Mouse (Mus musculus): ENCODE results near the gene Sigirr. TPM values are rescaled to one million over a fixed set of nuclear protein-coding genes. Genes with fewer than 3 reads are reported as not detected.

The Sigirr gene
- 2.3 and 2.5 TPM in 2 replicates for polyA plus RNA-seq (2012; rRNA removed)

DNA sequence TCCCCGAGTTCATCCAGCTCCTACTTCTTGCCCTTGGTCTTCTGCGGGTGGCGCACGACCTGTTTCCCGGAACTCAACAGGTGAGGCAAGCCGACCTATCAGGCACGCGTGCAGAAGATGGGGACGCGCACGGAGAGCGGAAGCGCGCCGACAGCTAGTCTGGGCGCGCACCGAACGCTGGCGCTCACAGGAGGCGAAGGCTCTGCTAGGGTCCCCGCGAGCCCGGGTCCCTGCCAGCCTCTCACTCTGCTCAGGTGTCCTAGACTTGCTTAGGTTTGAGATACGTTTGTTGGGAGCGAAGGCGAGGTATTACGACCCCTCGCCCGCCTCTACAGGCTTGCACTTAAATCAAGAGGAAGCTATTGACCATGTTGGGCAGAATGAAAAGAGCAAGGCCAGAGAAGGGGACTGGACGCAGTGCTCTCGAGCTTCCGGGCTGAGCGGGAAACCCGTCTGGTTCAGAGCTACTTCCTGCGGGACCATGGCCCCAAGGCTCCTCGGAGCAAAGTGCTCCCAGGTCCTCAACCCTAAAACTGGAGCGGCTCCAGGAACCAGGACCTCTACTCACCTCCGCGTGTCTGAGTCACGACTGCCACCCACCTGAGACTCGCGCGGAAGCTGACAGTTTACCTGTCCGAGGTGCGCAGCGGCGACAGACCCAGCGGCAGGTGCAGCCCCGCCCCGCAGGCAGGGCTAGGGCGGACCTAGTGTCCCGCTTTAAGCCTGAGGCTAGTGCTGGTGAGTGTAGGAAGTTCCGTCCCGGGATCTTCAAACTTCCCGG, at the start of gene Sigirr:
TSS of gene Sigirr (minus strand) at position 662 of the 781 bp plus-strand sequence.

DNA sequence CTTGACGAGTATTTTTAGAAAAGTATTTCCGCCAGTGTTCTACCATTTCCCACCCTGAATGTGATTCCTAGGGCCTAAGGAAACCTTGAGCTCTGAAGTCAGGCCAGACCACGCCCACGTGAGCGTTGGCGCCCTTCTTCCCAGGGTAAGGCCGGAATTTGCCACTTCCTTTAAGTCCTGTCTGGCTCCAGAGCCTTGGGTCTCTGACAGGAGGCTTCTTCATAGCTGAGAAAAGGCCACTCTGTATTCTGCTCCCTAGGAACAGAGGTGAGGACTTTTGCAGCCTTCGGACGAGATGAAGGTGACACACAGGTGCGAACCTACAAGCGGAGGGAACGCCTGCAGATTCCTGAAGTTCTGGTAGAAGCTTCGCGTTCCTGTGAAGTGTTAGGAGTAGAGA, 21.9 kb upstream of the Sigirr start, which contains the start of gene Ptdss2:
TSS of gene Ptdss2 (plus strand) at position 138 of the 400 bp plus-strand sequence.

DNA sequence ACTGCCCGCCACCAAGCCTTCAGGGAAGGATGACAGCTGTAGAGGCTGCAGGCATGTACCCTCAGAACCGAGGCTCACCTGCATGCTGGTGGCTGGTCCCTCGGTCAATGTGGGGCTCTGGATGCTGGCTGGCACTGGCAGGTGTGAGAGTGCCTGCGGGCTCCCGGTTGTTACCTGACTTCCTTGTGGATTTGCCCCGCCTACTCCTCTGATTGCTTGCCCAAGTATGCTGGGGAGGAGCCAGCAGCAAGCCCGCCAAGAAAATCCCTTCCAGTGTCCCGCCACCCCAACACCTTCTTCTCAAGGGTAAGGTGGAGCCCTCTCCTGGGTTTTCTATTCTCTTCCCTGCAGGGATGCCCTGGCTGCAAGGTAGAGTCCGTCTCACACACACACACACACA, 17.3 kb upstream of the Sigirr start, which contains the start of gene Ano9:
TSS of gene Ano9 (minus strand) at position 171 of the 400 bp plus-strand sequence.

DNA sequence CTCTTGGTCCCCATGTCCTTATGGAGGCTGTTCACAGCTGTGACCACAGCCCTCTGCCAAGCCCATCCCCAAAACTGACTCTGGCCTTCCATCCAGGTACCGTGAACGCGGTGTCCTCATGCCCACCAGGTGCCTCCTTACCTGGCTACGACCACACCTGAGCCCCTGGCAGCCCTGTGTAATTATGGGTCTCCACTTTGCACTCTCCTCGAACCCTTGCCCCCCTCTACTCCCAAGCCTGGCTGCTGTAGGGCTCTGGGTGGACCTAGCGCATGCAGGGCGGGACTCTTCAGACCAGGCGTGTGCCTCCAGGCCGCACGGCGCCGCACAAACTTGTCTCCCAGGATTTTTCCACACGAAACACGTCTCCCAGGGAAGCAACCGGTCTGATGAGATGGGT, 22.5 kb downstream of the Sigirr start, which contains the start of gene Pkp3:
TSS of gene Pkp3 (plus strand) at position 378 of the 400 bp plus-strand sequence.

DNA sequence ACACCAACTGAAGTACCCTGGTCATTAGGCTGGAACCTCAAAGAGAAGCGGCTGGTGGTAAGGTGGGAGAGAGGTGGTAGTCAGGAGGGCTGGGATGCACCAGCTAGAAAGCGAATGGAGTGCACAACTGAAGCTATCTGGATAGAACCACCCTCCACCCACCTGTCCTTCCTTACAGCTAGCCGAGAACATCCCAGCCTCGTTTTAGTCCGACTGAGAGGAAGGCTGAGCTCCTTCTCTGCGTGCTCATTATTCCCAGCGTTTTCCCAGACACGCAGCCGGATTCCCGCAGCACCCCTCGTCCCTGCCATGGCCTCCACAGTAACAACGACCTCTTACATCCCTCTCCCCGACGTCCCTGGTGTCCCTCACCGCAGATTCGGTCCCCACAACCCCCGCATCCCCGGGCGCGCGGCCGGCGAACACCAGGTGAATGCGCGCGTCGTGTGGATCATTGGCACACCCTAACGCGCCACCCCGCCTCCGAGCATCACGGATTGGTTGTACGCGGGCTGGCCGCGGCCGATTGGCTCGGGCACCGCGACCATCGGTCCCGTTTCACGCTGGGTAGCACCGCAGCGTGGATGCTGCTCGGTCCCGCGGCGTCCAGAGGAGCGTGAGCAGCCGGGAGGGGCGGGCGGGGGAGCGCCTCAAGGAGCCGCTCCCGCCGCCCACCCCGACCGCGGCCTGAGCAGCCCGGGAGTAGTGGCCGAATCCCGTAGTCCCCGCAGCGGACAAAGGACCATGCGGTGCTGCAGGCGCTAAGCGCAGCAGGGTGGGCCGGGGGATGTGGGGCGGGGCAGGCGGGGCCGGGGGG, 39.7 kb downstream of the Sigirr start, which contains the start of gene B4galnt4:
TSS of gene B4galnt4 (plus strand) at position 679 of the 817 bp plus-strand sequence.

Other genes starting within 250 kb of the Sigirr start
- 0.24 and 0.28 TPM in 2 replicates for gene Gm45785, start 244.2 kb downstream of the Sigirr start, polyA plus RNA-seq (2012; rRNA removed)
- gene Ric8a, start 243.6 kb downstream of the Sigirr start, polyA plus RNA-seq (2012; rRNA removed) = 103 and 106 TPM in 2 replicates
- gene Bet1l, start 243.0 kb downstream of the Sigirr start, polyA plus RNA-seq (2012; rRNA removed) = 33.4 and 36.0 TPM in 2 replicates
- gene Psmd13, start 218.6 kb downstream of the Sigirr start, polyA plus RNA-seq (2012; rRNA removed) = 140 and 147 TPM in 2 replicates
- gene Sirt3, start 218.3 kb downstream of the Sigirr start, polyA plus RNA-seq (2012; rRNA removed) = 57.5 and 62.3 TPM in 2 replicates
- gene Cox8b, start 200.1 kb downstream of the Sigirr start, polyA plus RNA-seq (2012; rRNA removed) = 3.9 TPM in 1 of 2 replicates, not detected in the other
- 0.59 and 0.66 TPM in 2 replicates for gene Nlrp6, start 179.7 kb downstream of the Sigirr start, polyA plus RNA-seq (2012; rRNA removed)
- gene Pgghg, start 159.2 kb downstream of the Sigirr start, polyA plus RNA-seq (2012; rRNA removed) = 9.8 and 11.2 TPM in 2 replicates
- 0.48 and 7.3 TPM in 2 replicates for gene Ifitm5, start 150.3 kb downstream of the Sigirr start, polyA plus RNA-seq (2012; rRNA removed)
- 0.21 TPM in 1 of 2 replicates, not detected in the other for gene Gm45717, start 144.6 kb downstream of the Sigirr start, polyA plus RNA-seq (2012; rRNA removed)
- gene Ifitm2, start 144.6 kb downstream of the Sigirr start, polyA plus RNA-seq (2012; rRNA removed) = 139 and 160 TPM in 2 replicates
- gene Ifitm1, start 133.4 kb downstream of the Sigirr start, polyA plus RNA-seq (2012; rRNA removed) = 33.6 and 57.6 TPM in 2 replicates
- gene Ifitm3, start 89.8 kb downstream of the Sigirr start, polyA plus RNA-seq (2012; rRNA removed) = 43.6 and 46.5 TPM in 2 replicates
- gene Ifitm6, start 82.6 kb downstream of the Sigirr start, polyA plus RNA-seq (2012; rRNA removed) = 0.56 and 0.82 TPM in 2 replicates
- not detected in 2 replicates for gene Gm17387, start 71.4 kb downstream of the Sigirr start, polyA plus RNA-seq (2012; rRNA removed)
- 186 and 189 TPM in 2 replicates for gene B4galnt4, start 39.5 kb downstream of the Sigirr start, polyA plus RNA-seq (2012; rRNA removed)
- gene Pkp3, start 22.4 kb downstream of the Sigirr start, polyA plus RNA-seq (2012; rRNA removed) = 0.04 and 1.6 TPM in 2 replicates
- gene Ano9, start 17.2 kb upstream of the Sigirr start, polyA plus RNA-seq (2012; rRNA removed) = 0.92 and 1.00 TPM in 2 replicates
- gene Ptdss2, start 21.8 kb upstream of the Sigirr start, polyA plus RNA-seq (2012; rRNA removed) = 57.7 and 58.1 TPM in 2 replicates
- 31.5 and 34.6 TPM in 2 replicates for gene Rnh1, start 72.3 kb upstream of the Sigirr start, polyA plus RNA-seq (2012; rRNA removed)
- gene Hras, start 93.4 kb upstream of the Sigirr start, polyA plus RNA-seq (2012; rRNA removed) = 203 and 213 TPM in 2 replicates
- gene Lrrc56, start 93.6 kb upstream of the Sigirr start, polyA plus RNA-seq (2012; rRNA removed) = 14.1 and 14.9 TPM in 2 replicates
- gene Lmntd2, start 113.5 kb upstream of the Sigirr start, polyA plus RNA-seq (2012; rRNA removed) = 0.92 and 0.97 TPM in 2 replicates
- 20.3 and 23.3 TPM in 2 replicates for gene Rassf7, start 115.3 kb upstream of the Sigirr start, polyA plus RNA-seq (2012; rRNA removed)
- 24.7 and 26.9 TPM in 2 replicates for gene Phrf1, start 128.2 kb upstream of the Sigirr start, polyA plus RNA-seq (2012; rRNA removed)
- gene Irf7, start 165.9 kb upstream of the Sigirr start, polyA plus RNA-seq (2012; rRNA removed) = 4.2 and 6.9 TPM in 2 replicates
- 0.04 and 0.08 TPM in 2 replicates for gene Cdhr5, start 176.2 kb upstream of the Sigirr start, polyA plus RNA-seq (2012; rRNA removed)
- gene Sct, start 178.6 kb upstream of the Sigirr start, polyA plus RNA-seq (2012; rRNA removed) = 1.5 and 2.2 TPM in 2 replicates
- gene Drd4, start 191.4 kb upstream of the Sigirr start, polyA plus RNA-seq (2012; rRNA removed) = 0.66 and 0.71 TPM in 2 replicates
- 67.1 and 68.9 TPM in 2 replicates for gene Deaf1, start 227.1 kb upstream of the Sigirr start, polyA plus RNA-seq (2012; rRNA removed)
- gene Tmem80, start 227.2 kb upstream of the Sigirr start, polyA plus RNA-seq (2012; rRNA removed) = 53.0 TPM in 2 replicates
- 1.3 and 3.0 TPM in 2 replicates for gene Eps8l2, start 238.3 kb upstream of the Sigirr start, polyA plus RNA-seq (2012; rRNA removed)